Mouse (Mus musculus): ENCODE measurements around the gene Mfsd4b1.

DNA sequence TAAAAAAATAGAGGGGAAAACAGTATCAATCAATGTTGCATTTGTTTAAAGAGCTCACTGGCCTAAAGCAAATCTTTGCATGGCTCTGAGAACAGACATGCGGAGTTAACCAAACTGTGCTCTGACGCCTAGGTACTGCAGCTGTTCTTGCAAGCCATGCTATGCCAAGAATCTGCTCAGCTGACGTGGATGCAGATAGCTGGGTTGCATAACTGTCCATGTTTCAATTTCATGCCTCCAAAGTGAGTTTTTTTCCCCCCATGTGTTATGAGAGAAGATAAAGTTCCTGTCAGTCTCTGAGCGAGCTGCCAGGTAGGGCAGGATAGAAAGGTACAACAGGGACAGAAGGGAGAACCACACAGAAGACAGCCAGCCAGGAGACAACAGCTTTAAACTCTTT is 44.2 kb upstream of the Mfsd4b1 start:
- TF ChIP-seq CTCF (IDR thresholded peaks at IDR 0.05; ENCODE audit: low read depth) (no peak), EP300 (optimal IDR thresholded peaks at IDR 0.05) (no peak)
